Mouse (Mus musculus) heart, embryonic 16.5 days (tissue): ENCODE measurements around the gene Ier5. TPM values are rescaled to one million over a fixed set of nuclear protein-coding genes. Genes with fewer than 3 reads are reported as not detected.

Experiments used
- ATAC-seq: fragments of 200-750 bp; cut with Nextera tagmentation; replicated peaks from 2 replicates; pipeline ENCODE4 v1.8.0; 2017; ENCODE audit warnings: moderate number of reproducible peaks; ENCODE audit not compliant: insufficient read depth, low FRiP score; ENCODE audit errors: extremely low read depth
- H3K27ac ChIP-seq: fragments of 300-500 bp; sonication (generic); 2 replicates; pipeline ENCODE4 v1.5.1; 2014; ENCODE audit warnings: mild to moderate bottlenecking, low read length, control low read depth, moderate library complexity
- H3K27me3 ChIP-seq: fragments of 300-500 bp; sonication (generic); 2 replicates; pipeline ENCODE4 v1.6.1; 2014; ENCODE audit warnings: low read length, mixed read lengths; ENCODE audit not compliant: control insufficient read depth, insufficient read depth
- H3K36me3 ChIP-seq: fragments of 300-500 bp; sonication (generic); 2 replicates; pipeline ENCODE4 v1.6.1; 2014; ENCODE audit not compliant: control insufficient read depth, insufficient read depth
- H3K4me1 ChIP-seq: fragments of 300-500 bp; sonication (generic); 2 replicates; pipeline ENCODE4 v1.6.1; 2014; ENCODE audit warnings: low read length, mixed read lengths; ENCODE audit not compliant: control insufficient read depth, insufficient read depth
- H3K4me2 ChIP-seq: fragments of 300-500 bp; sonication (generic); 2 replicates; pipeline ENCODE4 v1.6.1; 2014; ENCODE audit warnings: low read depth, mild to moderate bottlenecking, control low read depth, low read length
- H3K4me3 ChIP-seq: fragments of 300-500 bp; sonication (generic); 2 replicates; pipeline ENCODE4 v1.5.1; 2014; ENCODE audit warnings: mild to moderate bottlenecking, control low read depth, low read length
- H3K9ac ChIP-seq: fragments of 300-500 bp; sonication (generic); 2 replicates; pipeline ENCODE4 v1.6.1; 2014; ENCODE audit warnings: low read length, control low read depth
- H3K9me3 ChIP-seq: fragments of 300-500 bp; sonication (generic); replicated peaks from 2 replicates; pipeline ENCODE4 v1.6.1; 2016; ENCODE audit warnings: low read length; ENCODE audit not compliant: control insufficient read depth
- WGBS: fragments of 180-500 bp; shearing (Covaris S2); extraction: QIAGEN DNeasy Blood & Tissue Kit; methylation state at CpG from one replicate; pipeline ENCODE4 v1.1.7; 2014; 5-methylcytosine and 5-hydroxymethylcytosine counted together
- polyA plus RNA-seq: library from polyadenylated mRNA; unstranded; fragments of >200 nt; fragmentation: Nextera tagmentation; extraction: Ambion mirVana; gene quantifications from 2 replicates; pipeline ENCODE4 v1.2.1, GENCODE M21; 2015

The Ier5 gene
- polyA plus RNA-seq, 1 experiment from 2014 or later, result 3.9 TPM

DNA sequence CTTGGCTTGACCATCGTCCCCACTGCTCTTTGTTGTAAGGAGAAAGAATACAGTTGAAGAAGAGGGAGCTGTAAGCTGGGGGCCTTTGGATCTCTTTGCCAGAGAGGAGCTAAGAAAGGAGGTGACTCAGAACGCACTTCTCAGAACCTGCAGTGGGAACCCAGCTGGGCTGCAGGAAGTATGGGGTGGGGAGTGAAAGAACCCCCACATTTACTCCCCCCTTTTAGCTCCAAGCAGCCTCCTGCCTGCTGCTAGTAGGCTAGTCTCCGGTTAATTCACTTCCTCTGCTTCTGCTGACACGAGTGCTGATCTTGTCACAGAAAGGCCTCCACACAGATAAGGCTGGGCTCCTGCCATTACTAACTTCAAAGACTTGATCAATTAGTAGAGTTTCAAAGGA, 12.5 kb downstream of the Ier5 start:
- H3K4me2 ChIP-seq, result no peak overlapping the region
- peak overlapping the region; percentile 47; the same call in 1 of the 2 replicates for H3K27ac ChIP-seq
- 12% methylated on average over 4 of the region's 4 CpGs for WGBS
- ATAC-seq, result no peak
- peaks cover 62% of the 10 kb centered on the region for H3K4me1 ChIP-seq
- H3K36me3 ChIP-seq, result no peaks in the 10 kb centered on the region
- H3K9me3 ChIP-seq, result no peaks in the 10 kb centered on the region
- no peak overlapping the region for H3K4me3 ChIP-seq
- peak overlapping the region; percentile 26; the same call in 1 of the 2 replicates for H3K9ac ChIP-seq
- no peaks in the 10 kb centered on the region for H3K27me3 ChIP-seq

DNA sequence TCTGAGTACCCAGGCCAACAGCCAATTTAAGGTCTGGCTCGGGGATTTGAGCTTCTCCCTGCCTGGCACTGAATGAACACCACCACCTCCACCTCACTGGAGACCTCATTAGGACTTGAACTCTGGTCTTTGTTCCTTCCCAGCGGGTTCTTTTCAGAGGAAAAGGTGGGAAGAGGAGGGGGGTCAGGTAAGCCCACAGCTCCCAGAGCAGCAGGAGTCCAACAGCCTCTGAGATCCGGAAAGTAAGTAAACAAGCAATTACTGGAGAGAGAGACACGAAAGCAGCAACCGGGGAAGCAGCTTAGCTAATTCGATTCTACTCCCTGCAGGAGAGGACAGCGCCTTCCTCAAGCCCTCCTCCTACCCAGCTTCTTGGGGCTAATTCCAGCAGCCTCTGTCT, 13.0 kb downstream of the Ier5 start:
- no peaks in the 10 kb centered on the region for H3K27me3 ChIP-seq
- peaks cover 57% of the 10 kb centered on the region for H3K4me1 ChIP-seq
- H3K27ac ChIP-seq, result peak overlapping the region; percentile 47; the same call in 1 of the 2 replicates
- 41% methylated on average over 7 of the region's 7 CpGs for WGBS
- H3K36me3 ChIP-seq, result no peaks in the 10 kb centered on the region
- H3K9me3 ChIP-seq, result no peaks in the 10 kb centered on the region
- H3K4me3 ChIP-seq, result no peak overlapping the region
- H3K4me2 ChIP-seq, result no peak overlapping the region
- H3K9ac ChIP-seq, result peak overlapping the region; percentile 30; the same call in 1 of the 2 replicates
- no peak for ATAC-seq

DNA sequence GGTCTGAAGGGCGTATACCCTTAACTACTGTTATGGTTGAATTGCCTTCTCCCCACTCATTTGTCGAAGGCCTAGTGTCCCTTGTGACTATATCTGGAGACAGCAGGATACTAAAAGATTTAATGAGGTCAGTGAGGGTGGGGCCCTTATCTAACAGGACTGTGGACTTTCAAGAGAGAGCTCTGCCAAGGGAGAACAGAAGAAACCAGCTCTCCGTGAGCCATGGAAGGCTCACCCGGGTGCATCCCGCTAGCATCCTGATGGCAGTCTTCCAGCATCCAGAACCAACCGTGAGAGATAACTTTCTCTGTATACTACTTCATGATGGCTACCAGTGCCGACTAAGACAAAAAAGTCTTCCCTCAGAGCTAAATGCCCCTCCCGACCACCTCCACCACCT, 14.6 kb downstream of the Ier5 start:
- Histone ChIP-seq H3K9ac (no peak overlapping the region), H3K4me1 (peaks cover 57% of the 10 kb centered on the region)

DNA sequence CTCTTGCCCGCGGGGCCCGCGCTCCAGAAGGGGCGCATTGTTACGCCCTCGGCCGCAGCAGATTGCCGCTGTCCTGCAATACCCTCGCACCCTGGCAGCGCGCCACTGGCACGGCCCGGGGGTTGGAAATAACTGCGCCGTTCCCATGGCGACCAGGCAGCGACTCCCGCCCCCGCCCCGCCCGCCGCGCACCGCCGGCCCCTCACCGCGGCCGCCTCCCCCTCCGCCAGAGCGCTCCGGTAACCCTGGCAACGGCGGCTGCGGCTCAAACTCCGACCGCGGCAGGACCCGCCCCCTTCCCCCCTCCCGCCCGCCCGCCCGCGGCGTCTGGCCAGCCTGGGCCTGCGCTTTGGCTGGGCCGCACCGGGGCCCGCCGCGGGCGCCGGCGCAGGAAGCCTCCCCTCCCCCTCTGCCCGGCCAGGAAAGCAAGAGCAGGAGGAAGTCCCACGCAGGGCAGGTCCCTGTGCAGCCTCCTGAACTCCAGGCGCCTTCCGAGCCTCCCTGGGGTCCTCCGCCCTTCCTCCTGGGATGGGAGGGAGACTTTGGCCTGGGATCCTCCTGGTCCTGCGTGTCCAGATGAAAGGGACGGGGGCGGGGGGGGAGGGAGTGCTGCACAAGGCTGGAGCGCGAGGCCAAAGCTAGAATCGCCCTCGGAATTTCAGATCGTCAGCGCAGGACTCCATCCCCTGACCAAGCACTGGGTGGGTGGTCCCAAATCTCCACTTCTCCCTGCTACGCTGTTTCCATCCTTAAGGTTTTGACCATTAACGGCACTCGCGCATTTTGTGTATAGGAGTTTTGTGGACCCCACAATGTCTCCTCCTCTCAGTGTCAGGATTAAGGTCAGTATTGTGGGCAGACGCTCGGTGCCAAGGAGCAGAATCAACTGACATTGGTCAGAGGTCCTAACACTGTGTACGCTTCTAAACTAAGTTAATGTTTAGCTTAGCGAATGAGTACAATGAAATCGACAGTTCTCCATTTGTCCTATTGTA, 15.9 kb downstream of the Ier5 start:
- peaks cover 46% of the 10 kb centered on the region for H3K4me1 ChIP-seq
- 2% methylated on average over 51 of the region's 77 CpGs for WGBS

More for the DNA sequence above, 14.6 kb downstream of the Ier5 start:
- Histone ChIP-seq H3K36me3 (no peaks in the 10 kb centered on the region), H3K9me3 (no peaks in the 10 kb centered on the region), H3K27me3 (no peaks in the 10 kb centered on the region), H3K4me2 (no peak overlapping the region), H3K27ac (0 out of 2 replicates have a peak overlapping the region, but pooled peaks have one; percentile 29), H3K4me3 (no peak overlapping the region)
- 41% methylated on average over 8 of the region's 8 CpGs for WGBS
- ATAC-seq, result no peak

DNA sequence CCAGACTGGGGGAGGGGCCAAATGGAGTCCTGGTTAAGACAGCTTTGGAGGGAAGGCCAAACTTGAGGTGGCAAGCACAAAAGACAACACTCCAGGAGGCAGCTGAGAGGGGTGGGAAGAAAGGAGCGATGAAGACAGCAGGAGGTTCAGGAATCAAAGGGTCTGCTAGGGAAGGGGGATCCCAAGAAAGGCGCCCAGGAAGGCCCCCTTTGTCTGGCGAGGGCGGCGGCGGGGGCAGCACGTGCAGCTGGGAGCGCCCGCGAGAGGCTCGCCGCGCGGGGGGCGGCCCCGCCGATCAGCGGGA, 16.5 kb downstream of the Ier5 start:
- H3K27ac ChIP-seq, result peak overlapping the region; percentile 92
- peak overlapping the region; percentile 78 for H3K9ac ChIP-seq
- no peaks in the 10 kb centered on the region for H3K9me3 ChIP-seq
- no peak; the same call in 1 of the 2 replicates for ATAC-seq
- peaks cover 46% of the 10 kb centered on the region for H3K4me1 ChIP-seq
- WGBS, result 0% methylated on average over 16 of the region's 18 CpGs
- H3K4me2 ChIP-seq, result peak overlapping the region; percentile 90
- no peaks in the 10 kb centered on the region for H3K36me3 ChIP-seq
- H3K27me3 ChIP-seq, result no peaks in the 10 kb centered on the region
- H3K4me3 ChIP-seq, result peak overlapping the region; percentile 44

More for the DNA sequence above, 15.9 kb downstream of the Ier5 start:
- no peaks in the 10 kb centered on the region for H3K9me3 ChIP-seq
- H3K27ac ChIP-seq, result peak overlapping the region; percentile 92
- peak; percentile 96 for ATAC-seq
- no peaks in the 10 kb centered on the region for H3K27me3 ChIP-seq
- peak overlapping the region; percentile 78 for H3K9ac ChIP-seq
- H3K4me3 ChIP-seq, result peak overlapping the region; percentile 44
- no peaks in the 10 kb centered on the region for H3K36me3 ChIP-seq
- peak overlapping the region; percentile 90 for H3K4me2 ChIP-seq

DNA sequence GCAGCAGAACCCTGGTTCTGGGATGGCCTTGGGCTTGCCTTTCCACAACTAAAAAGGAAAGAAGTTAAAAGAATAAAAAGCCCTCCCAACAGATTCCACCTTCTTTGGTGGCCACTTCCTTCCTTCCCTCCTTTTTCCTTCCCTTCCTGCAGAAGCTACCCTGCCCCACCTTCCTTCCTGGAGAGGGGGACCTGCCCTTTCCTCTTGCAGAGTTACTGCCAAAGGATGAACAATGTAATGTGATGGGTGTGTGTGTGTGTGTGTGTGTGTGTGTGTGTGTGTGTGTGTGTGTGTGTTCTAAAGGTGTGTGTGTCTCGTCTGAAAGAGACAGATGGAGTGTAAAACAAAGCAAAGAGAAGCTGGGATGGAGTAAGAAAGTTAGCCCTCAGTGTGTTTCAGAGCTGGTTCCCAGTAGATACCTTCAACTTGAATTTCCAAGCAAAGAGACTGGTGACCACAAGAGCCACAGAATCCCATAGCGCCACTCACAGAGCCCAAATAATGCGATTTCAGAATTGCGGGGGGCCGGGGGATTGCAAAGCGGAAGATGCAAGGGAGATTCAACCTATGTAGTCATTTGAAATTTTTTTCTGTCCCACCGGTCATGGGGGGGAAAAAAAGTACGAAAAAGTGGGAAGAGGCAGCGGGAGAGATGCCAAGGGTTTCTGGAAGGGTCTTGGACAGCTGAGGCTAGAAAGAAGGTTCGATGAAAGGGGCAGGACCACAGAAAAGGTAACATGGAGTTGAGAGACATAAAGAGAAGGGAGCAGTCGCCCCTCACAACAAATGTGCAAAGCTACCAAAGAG, 17.1 kb downstream of the Ier5 start:
- H3K36me3 ChIP-seq, result no peaks in the 10 kb centered on the region
- H3K27me3 ChIP-seq, result no peaks in the 10 kb centered on the region
- H3K9me3 ChIP-seq, result no peaks in the 10 kb centered on the region
- 20% methylated on average over 11 of the region's 11 CpGs for WGBS
- peak overlapping the region; percentile 92 for H3K27ac ChIP-seq
- peak overlapping the region; percentile 44 for H3K4me3 ChIP-seq
- H3K9ac ChIP-seq, result peak overlapping the region; percentile 78
- peaks cover 44% of the 10 kb centered on the region for H3K4me1 ChIP-seq
- H3K4me2 ChIP-seq, result peak overlapping the region; percentile 90
- ATAC-seq, result no peak

DNA sequence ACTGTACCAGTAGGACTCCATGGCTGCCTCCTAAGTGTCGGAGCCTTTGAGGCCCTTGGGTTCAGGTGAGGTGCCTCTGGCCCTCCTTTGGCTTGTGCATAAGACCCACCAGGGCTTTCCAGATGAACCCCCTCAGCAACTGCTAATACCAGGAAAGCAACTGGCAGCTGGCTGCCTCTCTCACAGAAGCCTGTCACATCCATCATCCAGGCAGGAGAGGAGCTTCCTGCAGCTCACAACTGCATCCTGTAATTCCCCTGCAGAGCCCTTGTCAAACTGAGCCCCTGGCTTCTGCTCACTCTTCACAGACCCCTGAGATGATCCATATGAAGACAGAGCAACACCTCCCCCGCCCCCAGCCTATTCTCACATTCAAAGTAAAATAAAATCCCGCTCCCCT, 21.8 kb downstream of the Ier5 start:
- peaks cover 9% of the 10 kb centered on the region for H3K4me1 ChIP-seq
- no peak overlapping the region for H3K4me2 ChIP-seq
- H3K4me3 ChIP-seq, result no peak overlapping the region
- no peaks in the 10 kb centered on the region for H3K36me3 ChIP-seq
- 65% methylated on average over 3 of the region's 3 CpGs for WGBS
- H3K27me3 ChIP-seq, result no peaks in the 10 kb centered on the region
- H3K27ac ChIP-seq, result no peak overlapping the region
- H3K9ac ChIP-seq, result no peak overlapping the region
- no peaks in the 10 kb centered on the region for H3K9me3 ChIP-seq
- no peak for ATAC-seq

DNA sequence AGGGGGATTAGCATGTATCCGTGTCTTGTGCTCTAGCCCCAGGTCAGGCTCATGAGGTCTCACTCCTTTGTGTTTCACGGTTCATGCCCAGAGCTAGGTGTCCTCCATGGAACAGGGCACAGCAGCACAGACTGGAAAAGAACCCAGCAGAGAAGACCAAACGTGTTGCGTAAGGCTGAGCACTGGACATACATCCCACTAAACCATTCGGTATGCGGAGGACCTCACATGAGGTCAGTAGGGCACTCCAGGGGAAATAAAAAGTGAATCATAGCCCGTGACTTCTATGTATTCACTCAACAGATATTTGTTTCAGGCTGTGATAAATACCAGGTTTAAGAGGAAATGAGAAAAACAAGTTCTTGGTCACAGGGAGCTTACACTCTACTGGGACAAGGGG, 23.6 kb downstream of the Ier5 start:
- Histone ChIP-seq H3K4me2 (no peak overlapping the region), H3K4me1 (peaks cover 7% of the 10 kb centered on the region; the same call in 1 of the 2 replicates), H3K9ac (no peak overlapping the region), H3K27ac (no peak overlapping the region), H3K9me3 (no peaks in the 10 kb centered on the region), H3K4me3 (no peak overlapping the region), H3K27me3 (no peaks in the 10 kb centered on the region), H3K36me3 (no peaks in the 10 kb centered on the region)
- ATAC-seq, result no peak
- WGBS, result 85% methylated on average over 7 of the region's 7 CpGs
